Mouse (Mus musculus) forebrain, embryonic 11.5 days (tissue): ENCODE data around the gene Riok2. TPM values are rescaled to one million over a fixed set of nuclear protein-coding genes. Genes with fewer than 3 reads are reported as not detected.

ENCODE experiments used
- ATAC-seq: fragments of 200-750 bp; cut with Nextera tagmentation; replicated peaks from 2 replicates; pipeline ENCODE4 v1.8.0; 2017; ENCODE audit warnings: moderate TSS enrichment; ENCODE audit not compliant: low FRiP score
- DNase-seq: peaks from one replicate; pipeline ENCODE4 v3.0.0-alpha.2; 2017; ENCODE audit warnings: low spot score
- H3K27ac ChIP-seq: fragments of 300-500 bp; sonication (generic); 2 replicates; pipeline ENCODE4 v1.5.1; 2014; ENCODE audit warnings: low read depth, low read length
- H3K27me3 ChIP-seq: fragments of 300-500 bp; sonication (generic); 2 replicates; pipeline ENCODE4 v1.6.1; 2014; ENCODE audit warnings: mild to moderate bottlenecking, low read length, mixed read lengths; ENCODE audit not compliant: control insufficient read depth, insufficient read depth
- H3K36me3 ChIP-seq: fragments of 300-500 bp; sonication (generic); 2 replicates; pipeline ENCODE4 v1.6.1; 2014; ENCODE audit warnings: mild to moderate bottlenecking, low read length, moderate library complexity, mixed read lengths; ENCODE audit not compliant: control insufficient read depth, insufficient read depth
- H3K4me1 ChIP-seq: fragments of 300-500 bp; sonication (generic); replicated peaks from 2 replicates; pipeline ENCODE4 v1.6.1; 2014; ENCODE audit warnings: low read length, mixed read lengths; ENCODE audit not compliant: control insufficient read depth, insufficient read depth
- H3K4me2 ChIP-seq: fragments of 300-500 bp; sonication (generic); 2 replicates; pipeline ENCODE4 v1.6.1; 2014; ENCODE audit warnings: low read depth, mild to moderate bottlenecking, low read length, moderate library complexity, mixed read lengths; ENCODE audit not compliant: severe bottlenecking
- H3K4me3 ChIP-seq: fragments of 300-500 bp; sonication (generic); 2 replicates; pipeline ENCODE4 v1.5.1; 2014; ENCODE audit warnings: low read depth, low read length
- H3K9ac ChIP-seq: fragments of 300-500 bp; sonication (generic); 2 replicates; pipeline ENCODE4 v1.6.1; 2014; ENCODE audit warnings: low read length
- H3K9me3 ChIP-seq: fragments of 300-500 bp; sonication (generic); 2 replicates; pipeline ENCODE4 v1.6.1; 2016; ENCODE audit warnings: low read length, mixed read lengths; ENCODE audit not compliant: control insufficient read depth
- WGBS: fragments of 180-500 bp; shearing (Covaris S2); extraction: QIAGEN DNeasy Blood & Tissue Kit; methylation state at CpG from one replicate; pipeline ENCODE4 v1.1.7; 2014; 5-methylcytosine and 5-hydroxymethylcytosine counted together
- polyA plus RNA-seq: library from polyadenylated mRNA; unstranded; fragments of >200 nt; fragmentation: Nextera tagmentation; extraction: Ambion mirVana; gene quantifications from 2 replicates; pipeline ENCODE4 v1.2.1, GENCODE M21; 2014

The Riok2 gene
- polyA plus RNA-seq, 1 experiment from 2014 or later, result 29.6 TPM

GRCm38 (mm10) chr17:17402222-17403004, 28.3 kb downstream of the Riok2 start, which contains the start of gene Lix1:
TSS of gene Lix1 (plus strand) at chr17:17402672.
- DNase-seq (peak; percentile 83), ATAC-seq (peak; percentile 99)
- Histone ChIP-seq H3K9ac (peak within 1 kb of the TSS; percentile 35; the same call in 1 of the 2 replicates), H3K36me3 (no peaks in the 10 kb centered on the region), H3K27ac (peak within 1 kb of the TSS; percentile 51; the same call in 1 of the 2 replicates), H3K9me3 (no peaks in the 10 kb centered on the region), H3K4me2 (peak within 1 kb of the TSS; percentile 50), H3K4me3 (peak within 1 kb of the TSS; percentile 25), H3K27me3 (no peaks in the 10 kb centered on the region), H3K4me1 (peaks cover 2% of the 10 kb centered on the region; the same call in 1 of the 2 replicates)
- WGBS, result 26% methylated on average over 6 of the region's 6 CpGs

- H3K27ac ChIP-seq, result peak overlapping the region; percentile 41; the same call in 1 of the 2 replicates
- ATAC-seq (peak; percentile 26; the same call in 1 of the 2 replicates), DNase-seq (no peak)
- peaks cover 2% of the 10 kb centered on the region; the same call in 1 of the 2 replicates for H3K4me1 ChIP-seq
- no peaks in the 10 kb centered on the region for H3K36me3 ChIP-seq
- no peaks in the 10 kb centered on the region for H3K9me3 ChIP-seq
- peak overlapping the region; percentile 25 for H3K4me3 ChIP-seq
- peak overlapping the region; percentile 29 for H3K4me2 ChIP-seq
- WGBS, result 11% methylated on average over 5 of the region's 5 CpGs
- no peaks in the 10 kb centered on the region for H3K27me3 ChIP-seq
- peak overlapping the region; percentile 10; the same call in 1 of the 2 replicates for H3K9ac ChIP-seq
Measured at GRCm38 (mm10) chr17:17403038-17403437, 28.9 kb downstream of the Riok2 start.

GRCm38 (mm10) chr17:17403578-17404112, 29.5 kb downstream of the Riok2 start:
- Histone ChIP-seq H3K27me3 (no peaks in the 10 kb centered on the region), H3K4me3 (peak overlapping the region; percentile 25), H3K9ac (peak overlapping the region; percentile 35; the same call in 1 of the 2 replicates), H3K36me3 (no peaks in the 10 kb centered on the region), H3K27ac (peak overlapping the region; percentile 51; the same call in 1 of the 2 replicates), H3K4me1 (peaks cover 4% of the 10 kb centered on the region; the same call in 1 of the 2 replicates), H3K4me2 (peak overlapping the region; percentile 50; the same call in 1 of the 2 replicates), H3K9me3 (no peaks in the 10 kb centered on the region)
- ATAC-seq, result no peak
- 18% methylated on average over 3 of the region's 3 CpGs for WGBS
- DNase-seq, result no peak

GRCm38 (mm10) chr17:17404811-17405544, 30.9 kb downstream of the Riok2 start:
- no peak overlapping the region for H3K27ac ChIP-seq
- H3K4me1 ChIP-seq, result peaks cover 13% of the 10 kb centered on the region; the same call in 1 of the 2 replicates
- no peaks in the 10 kb centered on the region for H3K36me3 ChIP-seq
- H3K4me3 ChIP-seq, result peak overlapping the region; percentile 25
- H3K9ac ChIP-seq, result peak overlapping the region; percentile 31; the same call in 1 of the 2 replicates
- WGBS, result 27% methylated on average over 8 of the region's 8 CpGs
- H3K4me2 ChIP-seq, result peak overlapping the region; percentile 50
- no peaks in the 10 kb centered on the region for H3K27me3 ChIP-seq
- ATAC-seq, result no peak
- peak; percentile 54 for DNase-seq
- H3K9me3 ChIP-seq, result no peaks in the 10 kb centered on the region

- Histone ChIP-seq H3K27me3 (no peaks in the 10 kb centered on the region), H3K4me2 (no peak overlapping the region), H3K9ac (no peak overlapping the region), H3K36me3 (no peaks in the 10 kb centered on the region), H3K27ac (no peak overlapping the region), H3K9me3 (no peaks in the 10 kb centered on the region), H3K4me3 (no peak overlapping the region), H3K4me1 (peaks cover 13% of the 10 kb centered on the region; the same call in 1 of the 2 replicates)
- ATAC-seq (no peak), DNase-seq (no peak)
- 31% methylated on average over 1 of the region's 1 CpGs for WGBS
Measured at GRCm38 (mm10) chr17:17405606-17406005, 31.5 kb downstream of the Riok2 start.

GRCm38 (mm10) chr17:17408137-17408536, 34.0 kb downstream of the Riok2 start:
- Histone ChIP-seq H3K4me1 (peaks cover 15% of the 10 kb centered on the region; the same call in 1 of the 2 replicates), H3K27ac (peak overlapping the region; percentile 68; the same call in 1 of the 2 replicates)

GRCm38 (mm10) chr17:17408720-17409478, 34.8 kb downstream of the Riok2 start:
- no peaks in the 10 kb centered on the region for H3K27me3 ChIP-seq
- no peak overlapping the region for H3K4me2 ChIP-seq
- ATAC-seq, result peak; percentile 85
- DNase-seq, result no peak
- H3K36me3 ChIP-seq, result no peaks in the 10 kb centered on the region
- H3K9me3 ChIP-seq, result no peaks in the 10 kb centered on the region
- 23% methylated on average over 6 of the region's 6 CpGs for WGBS
- no peak overlapping the region for H3K9ac ChIP-seq
- peaks cover 15% of the 10 kb centered on the region; the same call in 1 of the 2 replicates for H3K4me1 ChIP-seq
- H3K4me3 ChIP-seq, result no peak overlapping the region
- H3K27ac ChIP-seq, result peak overlapping the region; percentile 68

More at GRCm38 (mm10) chr17:17408137-17408536, 34.0 kb downstream of the Riok2 start:
- Histone ChIP-seq H3K36me3 (no peaks in the 10 kb centered on the region), H3K9me3 (no peaks in the 10 kb centered on the region), H3K4me2 (no peak overlapping the region), H3K27me3 (no peaks in the 10 kb centered on the region), H3K4me3 (no peak overlapping the region), H3K9ac (no peak overlapping the region)
- DNase-seq (no peak), ATAC-seq (no peak)
- 24% methylated on average over 6 of the region's 6 CpGs for WGBS
